Mouse (Mus musculus): ENCODE data around the gene Ifitm10.

Gene Ifitm10

GRCm38 (mm10) chr7:142389961-142390650, 16.6 kb upstream of the Ifitm10 start:
- DNase-seq (ENCODE audit: low spot score in 2 of 2) = no peak

- no peak for DNase-seq (ENCODE audit: low spot score in 2 of 2)
Observed at GRCm38 (mm10) chr7:142388740-142389139, 15.2 kb upstream of the Ifitm10 start.

- DNase-seq (ENCODE audit: low spot score in 2 of 2) = no peak
Observed at GRCm38 (mm10) chr7:142388198-142388597, 14.6 kb upstream of the Ifitm10 start.

GRCm38 (mm10) chr7:142387419-142388148, 14.0 kb upstream of the Ifitm10 start, which contains the start of gene Ctsd:
Gene Ctsd, minus strand, starts transcription at chr7:142388038.
- peak; percentile 96 to 98 for DNase-seq (ENCODE audit: low spot score in 2 of 2)

GRCm38 (mm10) chr7:142386621-142387201, 13.2 kb upstream of the Ifitm10 start:
- DNase-seq (ENCODE audit: low spot score in 2 of 2) = no peak

- DNase-seq (ENCODE audit: low spot score in 2 of 2) = no peak
Observed at GRCm38 (mm10) chr7:142385742-142386403, 12.3 kb upstream of the Ifitm10 start.

GRCm38 (mm10) chr7:142384306-142384705, 10.8 kb upstream of the Ifitm10 start:
- no peak for DNase-seq (ENCODE audit: low spot score in 2 of 2)

DNA sequence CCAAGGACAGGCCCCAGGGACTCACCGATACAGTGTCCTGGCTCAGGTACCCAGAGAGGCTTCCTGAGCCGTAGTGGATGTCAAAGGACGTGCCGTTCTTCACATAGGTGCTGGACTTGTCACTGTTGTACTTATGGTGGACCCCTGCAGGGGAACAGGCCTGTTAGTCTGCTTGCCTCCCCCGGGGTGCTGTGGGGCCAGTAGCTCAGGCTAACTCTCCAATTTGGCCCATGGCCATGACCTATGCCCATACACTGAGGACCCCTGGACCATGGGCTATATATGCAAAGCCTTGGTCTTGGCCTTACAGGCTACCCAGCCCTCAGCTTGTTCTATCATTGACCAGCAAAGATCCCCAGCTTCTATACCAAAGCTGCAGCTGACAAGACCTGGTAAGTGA, 9.0 kb upstream of the Ifitm10 start, which contains the start of gene Gm49369:
Gene Gm49369 (minus strand): TSS at position 101 of the 400 bp plus-strand sequence.
- DNase-seq (ENCODE audit: low spot score in 2 of 2) = no peak

GRCm38 (mm10) chr7:142381175-142381574, 7.6 kb upstream of the Ifitm10 start:
- DNase-seq (ENCODE audit: low spot score in 2 of 2) = no peak

DNA sequence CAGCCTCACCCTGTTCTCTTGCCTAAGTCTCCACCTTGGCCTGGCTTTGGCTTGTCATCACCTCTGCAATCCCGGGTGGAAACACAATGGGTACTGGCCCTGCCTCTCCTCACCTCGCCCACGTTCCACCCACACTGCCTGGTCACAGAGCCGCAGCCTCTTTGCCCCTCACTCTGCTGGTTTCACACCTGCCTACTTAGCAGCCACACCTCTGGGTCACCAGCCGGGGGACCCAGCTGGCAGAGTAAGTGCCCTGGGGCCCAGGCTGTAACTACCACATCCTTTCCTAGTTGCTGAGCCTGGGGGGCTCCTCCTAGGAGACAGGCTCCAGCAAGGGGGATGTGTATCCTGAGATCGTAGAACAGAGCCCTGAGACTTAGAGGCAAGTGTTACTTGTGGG, 5.6 kb upstream of the Ifitm10 start:
- no peak for DNase-seq (ENCODE audit: low spot score in 2 of 2)

GRCm38 (mm10) chr7:142377233-142377925, 3.8 kb upstream of the Ifitm10 start:
- no peak for DNase-seq (ENCODE audit: low spot score in 2 of 2)

DNA sequence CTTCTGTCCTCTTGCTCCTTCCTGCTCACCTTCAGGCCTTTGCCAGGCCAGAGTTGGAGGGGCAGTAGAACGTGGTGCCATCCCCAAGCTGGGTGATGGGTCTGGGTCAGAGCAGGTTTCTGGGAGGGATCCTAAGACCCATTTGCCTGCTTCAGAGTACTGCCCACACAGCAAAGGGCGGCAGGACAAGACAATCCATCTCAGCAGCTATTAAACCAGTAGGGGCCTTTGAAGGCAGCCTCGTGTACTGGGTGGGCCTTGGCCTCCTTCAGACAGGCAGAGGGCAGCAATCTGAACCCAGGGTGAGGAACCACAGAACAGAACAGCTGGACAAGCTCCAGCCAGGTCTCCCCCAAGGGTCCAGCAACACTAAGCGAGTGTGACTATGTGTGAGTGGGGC, 2.5 kb upstream of the Ifitm10 start:
- DNase-seq (ENCODE audit: low spot score in 2 of 2) = no peak

- DNase-seq (ENCODE audit: low spot score in 2 of 2) = no peak
Observed at GRCm38 (mm10) chr7:142375261-142375724, 1.7 kb upstream of the Ifitm10 start.

GRCm38 (mm10) chr7:142374413-142375015, 961 bp upstream of the Ifitm10 start:
- no peak for DNase-seq (ENCODE audit: low spot score in 2 of 2)

- DNase-seq (ENCODE audit: low spot score in 2 of 2) = no peak
Observed at GRCm38 (mm10) chr7:142373039-142373438, 514 bp downstream of the Ifitm10 start.

DNA sequence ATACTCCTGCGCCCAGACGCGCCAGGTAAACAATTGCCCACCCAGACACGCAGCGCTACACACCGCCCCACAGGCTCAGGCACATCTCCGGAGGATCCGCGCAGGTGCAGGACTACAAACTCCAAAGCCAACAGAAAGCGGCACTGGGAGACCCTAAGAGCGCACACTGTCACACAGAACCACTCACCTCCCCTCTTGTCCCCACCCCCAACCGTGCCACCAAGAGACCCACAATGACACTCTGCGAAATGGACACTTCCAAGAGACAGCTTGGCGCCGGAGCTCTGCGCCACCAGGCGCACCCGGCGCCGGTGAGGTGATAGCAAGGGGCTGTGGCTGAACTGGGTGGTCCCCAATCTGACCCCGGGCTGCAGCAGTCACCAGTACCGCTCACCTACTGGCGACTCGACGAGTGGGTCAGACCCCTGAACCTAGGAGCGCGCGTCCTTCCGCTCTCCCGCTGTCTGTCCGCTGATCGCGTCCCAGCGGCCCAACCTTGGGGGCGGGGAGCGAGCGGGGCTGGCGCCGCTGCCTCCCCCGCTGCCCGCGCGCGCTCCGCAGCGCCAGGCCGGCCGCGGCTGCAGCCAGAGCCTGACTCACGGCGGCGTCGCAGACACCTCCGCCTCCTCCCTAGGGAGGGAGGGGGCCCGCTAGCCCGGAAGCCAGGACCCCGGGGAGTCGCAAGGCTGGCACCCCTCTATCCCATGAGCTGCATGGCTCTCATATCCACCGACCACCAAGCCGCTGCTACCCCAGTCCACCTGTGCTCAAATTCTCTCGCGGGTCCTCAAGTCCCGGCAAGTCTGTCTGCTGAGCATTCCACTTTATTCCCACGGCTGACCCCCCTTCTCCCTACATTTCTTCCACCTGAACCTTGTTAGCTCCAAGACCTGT, 1.5 kb downstream of the Ifitm10 start:
- no peak for DNase-seq (ENCODE audit: low spot score in 2 of 2)

DNA sequence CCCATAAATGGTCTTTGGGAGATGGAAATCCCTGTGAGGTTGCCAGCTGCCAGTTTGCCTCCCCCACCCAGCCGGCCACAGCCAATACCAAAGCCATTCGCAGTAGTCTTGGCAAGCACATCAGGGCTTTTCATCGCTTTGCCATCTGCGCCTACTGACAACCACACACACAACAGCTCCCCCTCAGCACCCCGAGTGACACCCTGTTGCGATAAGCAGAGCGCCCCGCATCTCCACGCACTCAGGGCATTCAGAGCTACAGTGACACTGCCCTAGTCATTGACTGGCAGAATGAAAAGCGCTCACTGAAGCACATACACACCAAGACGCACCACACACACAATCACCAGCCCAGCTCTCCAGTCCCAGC, 2.2 kb downstream of the Ifitm10 start:
- DNase-seq (ENCODE audit: low spot score in 2 of 2) = no peak

- DNase-seq (ENCODE audit: low spot score in 2 of 2) = no peak
Observed at GRCm38 (mm10) chr7:142370937-142371336, 2.6 kb downstream of the Ifitm10 start.

- no peak for DNase-seq (ENCODE audit: low spot score in 2 of 2)
Observed at GRCm38 (mm10) chr7:142369820-142370219, 3.7 kb downstream of the Ifitm10 start.

DNA sequence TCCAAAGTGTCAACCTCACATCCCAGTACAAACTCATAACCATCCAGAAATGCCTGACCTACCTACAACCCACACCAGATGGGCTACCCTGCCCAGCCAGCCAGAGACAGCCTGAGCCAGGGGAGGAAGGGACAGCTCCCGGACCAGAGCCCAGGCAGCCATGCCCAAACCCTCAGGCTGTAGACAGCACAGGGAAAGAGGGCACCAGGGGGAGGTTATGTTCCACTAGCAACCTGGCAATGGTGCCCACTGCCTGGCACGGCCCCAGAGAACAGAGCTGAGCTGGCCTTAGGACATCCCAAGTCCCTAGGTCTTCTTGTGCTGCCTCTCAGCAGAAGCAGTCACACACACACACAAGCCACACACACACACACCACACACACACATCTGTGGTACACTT, 4.7 kb downstream of the Ifitm10 start:
- DNase-seq (ENCODE audit: low spot score in 2 of 2) = no peak

All from urinary bladder, postnatal 4 days (tissue).